Mouse (Mus musculus) forebrain, postnatal 0 days (tissue): ENCODE data around the gene Nrk. TPM values are rescaled to one million over a fixed set of nuclear protein-coding genes. Genes with fewer than 3 reads are reported as not detected.

Experiments used
- ATAC-seq: fragments of 200-750 bp; cut with Nextera tagmentation; 2 replicates; pipeline ENCODE4 v1.8.0; 2017; ENCODE audit warnings: mild to moderate bottlenecking, moderate library complexity
- DNase-seq: peaks from one replicate; pipeline ENCODE4 v3.0.0-alpha.2; 2015
- H3K27ac ChIP-seq: fragments of 300-500 bp; sonication (generic); 2 replicates; pipeline ENCODE4 v1.5.1; 2014; ENCODE audit warnings: low read depth, mild to moderate bottlenecking, antibody characterized with exemption, low read length, moderate library complexity, mixed read lengths
- H3K27me3 ChIP-seq: fragments of 300-500 bp; sonication (generic); 2 replicates; pipeline ENCODE4 v1.6.1; 2014; ENCODE audit warnings: mild to moderate bottlenecking, low read length, mixed read lengths; ENCODE audit not compliant: insufficient read depth
- H3K36me3 ChIP-seq: fragments of 300-500 bp; sonication (generic); 2 replicates; pipeline ENCODE4 v1.6.1; 2014; ENCODE audit warnings: mild to moderate bottlenecking, moderate library complexity; ENCODE audit not compliant: insufficient read depth
- H3K4me1 ChIP-seq: fragments of 300-500 bp; sonication (generic); 2 replicates; pipeline ENCODE4 v1.6.1; 2014; ENCODE audit warnings: antibody characterized with exemption; ENCODE audit not compliant: insufficient read depth
- H3K4me2 ChIP-seq: fragments of 300-500 bp; sonication (generic); 2 replicates; pipeline ENCODE4 v1.6.1; 2014; ENCODE audit warnings: low read depth, mild to moderate bottlenecking, moderate library complexity
- H3K4me3 ChIP-seq: fragments of 300-500 bp; sonication (generic); 2 replicates; pipeline ENCODE4 v1.5.1; 2014; ENCODE audit warnings: low read depth, low read length, mixed read lengths
- H3K9ac ChIP-seq: fragments of 300-500 bp; sonication (generic); 2 replicates; pipeline ENCODE4 v1.6.1; 2014; ENCODE audit warnings: mild to moderate bottlenecking
- H3K9me3 ChIP-seq: fragments of 300-500 bp; sonication (generic); 2 replicates; pipeline ENCODE4 v1.6.1; 2016; ENCODE audit warnings: low read length
- CTCF ChIP-seq: sonication (generic); IDR thresholded peaks from 2 replicates; pipeline ENCODE4 v1.5.1; 2016; ENCODE audit warnings: antibody characterized with exemption, control low read depth, low read depth
- WGBS: fragments of 180-500 bp; shearing (Covaris S2); extraction: QIAGEN DNeasy Blood & Tissue Kit; methylation state at CpG from one replicate; pipeline ENCODE4 v1.1.7; 2014; 5-methylcytosine and 5-hydroxymethylcytosine counted together
- polyA plus RNA-seq: library from polyadenylated mRNA; unstranded; fragments of >200 nt; fragmentation: Nextera tagmentation; extraction: Ambion mirVana; gene quantifications from 2 replicates; pipeline ENCODE4 v1.2.1, GENCODE M21; 2015
- total RNA-seq: library from RNA; depleted of rRNA; stranded (reverse); fragments of >200 nt; gene quantifications from 2 replicates; pipeline ENCODE4 v1.2.3, GENCODE M21; 2014; rRNA removed

The Nrk gene
- total and polyA plus RNA-seq, 2 experiments from 2014 or later, result 0.29 to 0.76 TPM

DNA sequence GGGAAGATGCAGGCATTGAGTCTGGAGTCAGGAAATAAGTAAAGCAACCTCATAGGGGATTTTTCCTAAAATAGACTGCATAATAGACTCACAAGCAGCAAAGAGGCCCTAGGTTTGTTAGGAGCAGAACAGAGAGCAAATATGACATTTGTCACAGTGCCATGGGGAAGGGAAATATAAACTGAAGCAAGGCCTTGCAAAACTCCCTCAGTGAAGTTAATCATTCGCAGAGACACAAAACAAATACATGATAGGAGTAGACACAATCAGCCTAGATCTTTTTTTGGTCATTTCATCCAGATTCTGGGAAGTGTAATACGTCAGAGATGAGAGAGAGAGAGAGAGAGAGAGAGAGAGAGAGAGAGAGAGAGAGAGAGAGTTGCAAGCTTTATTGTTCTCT lies 125.1 kb downstream of the Nrk start:
- Histone ChIP-seq H3K9me3 (no peaks in the 10 kb centered on the region), H3K36me3 (no peaks in the 10 kb centered on the region), H3K27ac (no peak overlapping the region), H3K4me2 (no peak overlapping the region), H3K9ac (no peak overlapping the region), H3K4me3 (no peak overlapping the region), H3K4me1 (no peaks in the 10 kb centered on the region), H3K27me3 (no peaks in the 10 kb centered on the region)
- DNase-seq (no peak), ATAC-seq (no peak)
- 89% methylated on average over 2 of the region's 2 CpGs for WGBS
- TF ChIP-seq CTCF, result no peak

GRCm38 (mm10) chrX:139041148-139041547 lies 126.9 kb downstream of the Nrk start:
- TF ChIP-seq CTCF, result no peak
- no peak for ATAC-seq
- DNase-seq, result no peak
- no peak overlapping the region for H3K9ac ChIP-seq
- H3K9me3 ChIP-seq, result no peaks in the 10 kb centered on the region
- 79% methylated on average over 1 of the region's 1 CpGs for WGBS
- H3K27ac ChIP-seq, result no peak overlapping the region
- no peaks in the 10 kb centered on the region for H3K27me3 ChIP-seq
- H3K36me3 ChIP-seq, result no peaks in the 10 kb centered on the region
- no peaks in the 10 kb centered on the region for H3K4me1 ChIP-seq
- no peak overlapping the region for H3K4me3 ChIP-seq
- H3K4me2 ChIP-seq, result no peak overlapping the region

DNA sequence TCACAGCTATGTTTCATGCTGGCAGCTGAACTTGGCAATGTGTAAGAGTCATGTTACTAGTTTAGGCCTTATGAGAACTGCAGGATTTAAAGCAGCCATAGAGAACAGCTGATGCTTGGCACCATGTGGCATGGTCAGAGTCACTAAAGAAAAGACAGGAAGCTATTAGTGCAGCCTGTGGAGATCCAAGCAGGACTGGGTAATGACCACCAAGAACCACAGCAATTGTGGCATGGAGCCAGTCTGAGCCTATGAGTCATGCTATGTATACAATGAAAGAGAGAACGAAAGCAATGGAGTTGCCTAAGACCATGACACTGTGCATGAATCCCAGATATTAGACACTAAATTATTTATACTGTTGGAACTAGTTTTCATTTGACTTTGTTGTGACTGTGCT lies 137.7 kb downstream of the Nrk start:
- Histone ChIP-seq H3K4me3 (no peak overlapping the region), H3K4me1 (no peaks in the 10 kb centered on the region), H3K9ac (no peak overlapping the region), H3K27ac (no peak overlapping the region), H3K36me3 (no peaks in the 10 kb centered on the region), H3K27me3 (no peaks in the 10 kb centered on the region), H3K9me3 (no peaks in the 10 kb centered on the region), H3K4me2 (no peak overlapping the region)
- TF ChIP-seq CTCF, result no peak
- WGBS, result 74% methylated on average over 1 of the region's 1 CpGs
- ATAC-seq (no peak), DNase-seq (no peak)

GRCm38 (mm10) chrX:139053149-139053548 lies 138.9 kb downstream of the Nrk start:
- H3K9ac ChIP-seq, result no peak overlapping the region
- H3K27me3 ChIP-seq, result no peaks in the 10 kb centered on the region
- H3K27ac ChIP-seq, result no peak overlapping the region
- 100% methylated on average over 1 of the region's 1 CpGs for WGBS
- ATAC-seq (no peak), DNase-seq (no peak)
- no peaks in the 10 kb centered on the region for H3K4me1 ChIP-seq
- H3K36me3 ChIP-seq, result no peaks in the 10 kb centered on the region
- no peak overlapping the region for H3K4me3 ChIP-seq
- TF ChIP-seq CTCF, result no peak
- no peaks in the 10 kb centered on the region for H3K9me3 ChIP-seq
- no peak overlapping the region for H3K4me2 ChIP-seq

Other genes with a start within 250 kb of the Nrk start
- gene Serpina7, start 170.8 kb downstream of the Nrk start, total RNA-seq, result 0.10 TPM in 1 of 2 replicates, not detected in the other
- gene Serpina7, start 170.8 kb downstream of the Nrk start, polyA plus RNA-seq, result not detected in 2 replicates
- not detected in 2 replicates for gene 4930513O06Rik, start 171.8 kb downstream of the Nrk start, total RNA-seq
- not detected in 2 replicates for gene 4930513O06Rik, start 171.8 kb downstream of the Nrk start, polyA plus RNA-seq